Comparison of ENCODE assay signal across 15 mouse cellular contexts in the genomic region with DNA sequence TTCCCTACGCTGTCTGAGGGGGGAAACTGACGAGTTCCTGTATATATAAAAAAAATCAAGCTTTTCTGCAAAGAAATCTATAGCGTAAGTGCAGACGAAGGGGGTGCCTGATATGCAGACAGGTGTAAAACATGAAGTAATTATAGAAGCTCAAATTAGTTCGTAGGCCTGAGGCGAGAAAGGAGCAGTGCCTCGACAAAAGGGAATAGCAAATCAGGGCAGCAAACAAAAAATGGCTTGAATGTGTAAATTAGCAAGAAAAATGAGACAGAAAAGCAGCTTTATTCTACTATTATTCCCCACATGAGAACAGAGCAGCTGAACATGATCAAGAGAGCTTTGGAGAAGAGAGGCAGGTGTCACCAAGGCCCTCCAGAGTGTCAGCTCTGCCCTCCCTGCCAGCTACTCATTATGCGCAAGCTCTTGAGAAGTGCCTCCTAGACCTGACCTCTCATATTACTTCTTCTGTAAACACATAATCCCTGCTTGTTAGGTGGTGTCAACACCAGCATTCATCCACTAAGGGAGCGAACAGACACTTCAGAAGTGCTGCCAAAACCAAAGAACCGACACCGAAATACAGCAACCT. TPM values are rescaled to one million over a fixed set of nuclear protein-coding genes. Genes with fewer than 3 reads are reported as not detected.
A peak's percentile ranks its signal among the peaks of the same experiment; 100 is the strongest.
DNase-seq lines count a peak whose midpoint lies in the region; ATAC-seq and TF ChIP-seq lines count a peak whose summit lies in the region.
"Had no signal": no experiment of that assay in that cellular context is flagged by ENCODE, and none has a peak within 500 bp of the region (broad histone marks: within the 10 kb centered on the region; RNA-seq: fewer than 3 reads in every experiment).

No protein-coding gene starts in this region.

- intact Hi-C loops in left cerebral cortex, adult 2 months (cut with DNase I): no loop called here
- intact Hi-C loops in left cerebral cortex, postnatal 36 days (cut with DNase I): no loop called here

- H3K4me1 ChIP-seq in embryonic facial prominence, embryonic 15.5 days: 0 out of 2 replicates have a peak, but pooled peaks cover 6% of the 10 kb centered on the region
- peaks cover 23% of the 10 kb centered on the region for H3K4me1 ChIP-seq in hindbrain, embryonic 16.5 days (ENCODE audit: control insufficient read depth, insufficient read depth, low read depth, low read length)
- peaks cover 32% of the 10 kb centered on the region for H3K4me1 ChIP-seq in neural tube, embryonic 13.5 days (replicated peaks)

- no peak overlapping the region for H3K4me3 ChIP-seq in left cerebral cortex, adult 2 months
- no peak overlapping the region for H3K4me3 ChIP-seq in embryonic facial prominence, embryonic 15.5 days (replicated peaks)
- H3K4me3 ChIP-seq in hindbrain, embryonic 16.5 days (ENCODE audit: low read length): no peak overlapping the region
- no peak overlapping the region for H3K4me3 ChIP-seq in neural tube, embryonic 13.5 days

- no peak for DNase-seq in left cerebral cortex, adult 2 months (ENCODE audit: extremely low spot score in 1 of 2, low spot score in 2 of 2)
- no peak for DNase-seq in left cerebral cortex, postnatal 36 days (ENCODE audit: low spot score in 2 of 2)
- no peak for DNase-seq in embryo, embryonic 11 days
- DNase-seq in urinary bladder, postnatal 10 days (ENCODE audit: low spot score): no peak
- no peak for DNase-seq in ovary, postnatal 14 days (ENCODE audit: low spot score)
- DNase-seq: adrenal gland, adult 8-10 months; cerebellum, adult 11 months; gastrocnemius, postnatal 25 days; heart, postnatal 4 days; layer of hippocampus, postnatal 36 days had no signal

- 64% methylated on average over 11 of the region's 11 CpGs for WGBS in embryonic facial prominence, embryonic 15.5 days
- 34% methylated on average over 11 of the region's 11 CpGs for WGBS in hindbrain, embryonic 16.5 days
- 52% methylated on average over 11 of the region's 11 CpGs for WGBS in neural tube, embryonic 13.5 days

- ATAC-seq in embryonic facial prominence, embryonic 15.5 days (ENCODE audit: insufficient number of reproducible peaks, low FRiP score, low TSS enrichment, low read depth): peak; percentile 60; the same call in 1 of the 2 replicates
- ATAC-seq in hindbrain, embryonic 16.5 days: peak; percentile 34
- no peak for ATAC-seq in neural tube, embryonic 13.5 days (ENCODE audit: low read depth)

- peak overlapping the region; percentile 51; the same call in 1 of the 2 replicates for H3K27ac ChIP-seq in left cerebral cortex, adult 2 months
- no peak overlapping the region for H3K27ac ChIP-seq in embryonic facial prominence, embryonic 15.5 days (replicated peaks)
- H3K27ac ChIP-seq in hindbrain, embryonic 16.5 days (ENCODE audit: low read depth, low read length): peak overlapping the region; percentile 14
- H3K27ac ChIP-seq in neural tube, embryonic 13.5 days (replicated peaks): peak overlapping the region; percentile 65

- H3K36me3 ChIP-seq in embryonic facial prominence, embryonic 15.5 days: no peaks in the 10 kb centered on the region
- no peaks in the 10 kb centered on the region for H3K36me3 ChIP-seq in hindbrain, embryonic 16.5 days (ENCODE audit: control insufficient read depth, insufficient read depth, low read length)
- no peaks in the 10 kb centered on the region for H3K36me3 ChIP-seq in neural tube, embryonic 13.5 days

- no peaks in the 10 kb centered on the region for H3K27me3 ChIP-seq in embryonic facial prominence, embryonic 15.5 days
- H3K27me3 ChIP-seq in hindbrain, embryonic 16.5 days (replicated peaks; ENCODE audit: control insufficient read depth, insufficient read depth, low read length): no peaks in the 10 kb centered on the region
- H3K27me3 ChIP-seq in neural tube, embryonic 13.5 days: no peaks in the 10 kb centered on the region
- H3K27me3 ChIP-seq: Patski had no signal

- TF ChIP-seq CTCF in left cerebral cortex, adult 2 months (IDR thresholded peaks at IDR 0.05): no peak

- H3K9me3 ChIP-seq in embryonic facial prominence, embryonic 15.5 days (replicated peaks): no peaks in the 10 kb centered on the region
- no peaks in the 10 kb centered on the region for H3K9me3 ChIP-seq in hindbrain, embryonic 16.5 days (ENCODE audit: control insufficient read depth, low read length)
- no peaks in the 10 kb centered on the region for H3K9me3 ChIP-seq in neural tube, embryonic 13.5 days

- no peak overlapping the region for H3K9ac ChIP-seq in embryonic facial prominence, embryonic 15.5 days
- no peak overlapping the region for H3K9ac ChIP-seq in hindbrain, embryonic 16.5 days (ENCODE audit: low read depth, low read length)
- H3K9ac ChIP-seq in neural tube, embryonic 13.5 days: no peak overlapping the region

- H3K4me2 ChIP-seq in embryonic facial prominence, embryonic 15.5 days (replicated peaks): no peak overlapping the region
- H3K4me2 ChIP-seq in hindbrain, embryonic 16.5 days (ENCODE audit: low read length): no peak overlapping the region
- H3K4me2 ChIP-seq in neural tube, embryonic 13.5 days: no peak overlapping the region

RNA-seq across cellular contexts. Expression of gene Mab21l1, which starts 25.6 kb away (rescaled TPM):
- 1 to 10 TPM; 1.7 to 2.0 TPM for total RNA-seq in left cerebral cortex, adult 2 months (2021)
- total RNA-seq in left cerebral cortex, postnatal 36 days (2021): 1 to 10 TPM in 1 of 2 experiments, under 1 TPM in 1; 0.89 to 1.9 TPM
- polyA plus RNA-seq in embryonic facial prominence, embryonic 15.5 days (2015; fragmentation: Nextera tagmentation; extraction: Ambion mirVana): 35.5 and 38.1 TPM in 2 replicates
- polyA plus RNA-seq in hindbrain, embryonic 16.5 days (2015; fragmentation: Nextera tagmentation; extraction: Ambion mirVana): 160 TPM in 2 replicates
- 80.7 and 96.6 TPM in 2 replicates for polyA plus RNA-seq in neural tube, embryonic 13.5 days (2015; fragmentation: Nextera tagmentation; extraction: Ambion mirVana)
- total RNA-seq: liver, adult 2 months had no signal
- polyA plus RNA-seq: liver, adult 2 months had no signal
